Mouse (Mus musculus): ENCODE measurements around the gene Fzd2.

DNA sequence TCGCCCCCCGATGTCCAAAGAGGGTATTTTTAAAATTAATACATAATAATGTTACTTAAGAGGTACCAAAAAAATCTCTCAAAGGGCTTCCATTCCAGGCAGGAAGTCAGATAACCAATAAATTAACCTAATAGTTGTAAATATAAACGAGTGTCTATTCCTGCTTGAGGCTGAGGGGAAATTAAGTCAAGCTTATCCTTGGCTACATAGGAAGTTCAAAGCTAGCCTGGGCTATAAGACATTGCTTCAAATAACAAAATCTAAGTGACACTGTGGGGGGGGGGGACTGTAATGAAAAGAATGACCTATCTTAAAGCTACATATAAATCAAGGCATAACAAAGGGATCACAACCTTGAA, 47.5 kb upstream of the Fzd2 start:
- TF ChIP-seq HCFC1 (IDR thresholded peaks at IDR 0.05; ENCODE audit: borderline replicate concordance, insufficient read depth, low read length) (no peak), CHD2 (IDR thresholded peaks at IDR 0.05; ENCODE audit: low read depth, low read length) (no peak)

All from ES-E14 (cell line).